Mouse (Mus musculus) myocyte (in vitro differentiated cells): ENCODE measurements around the gene Atp13a5.

Experiments used
- CEBPB ChIP-seq: IDR thresholded peaks from 2 replicates; pipeline ENCODE4 v1.6.1; 2011; ENCODE audit warnings: mild to moderate bottlenecking, moderate library complexity; ENCODE audit not compliant: poor library complexity, insufficient read depth, severe bottlenecking
- E2F4 ChIP-seq: IDR thresholded peaks from one replicate; pipeline ENCODE4 v1.6.1; 2011; ENCODE audit warnings: mild to moderate bottlenecking, control low read depth, moderate library complexity; ENCODE audit not compliant: insufficient read depth
- MAX ChIP-seq: IDR thresholded peaks from one replicate; pipeline ENCODE4 v1.6.1; 2011; ENCODE audit warnings: low read depth, mild to moderate bottlenecking, control low read depth
- MYOD1 ChIP-seq, 3 experiments: IDR thresholded peaks; one replicate each; pipeline ENCODE4 v1.6.1; 2011; ENCODE audit warnings: control low read depth in 2 of 3, low read depth in 2 of 3, mild to moderate bottlenecking in 2 of 3, moderate library complexity in 1 of 3; ENCODE audit not compliant: insufficient read length in 2 of 3, control insufficient read depth in 1 of 3
- MYOG ChIP-seq, 3 experiments: IDR thresholded peaks; one replicate each; pipeline ENCODE4 v1.6.1; 2011; ENCODE audit warnings: control low read depth in 2 of 3, low read depth in 2 of 3, mild to moderate bottlenecking in 2 of 3; ENCODE audit not compliant: insufficient read length in 2 of 3, control insufficient read depth in 1 of 3, insufficient read depth in 1 of 3
- POLR2A ChIP-seq: IDR thresholded peaks from one replicate; pipeline ENCODE4 v1.6.1; 2011; ENCODE audit warnings: low read depth, mild to moderate bottlenecking, control low read depth, moderate library complexity; ENCODE audit not compliant: insufficient read length
- POLR2AphosphoS2 ChIP-seq: IDR thresholded peaks from one replicate; pipeline ENCODE4 v1.6.1; 2011; ENCODE audit warnings: low read depth, control low read depth; ENCODE audit not compliant: insufficient read length
- REST ChIP-seq: IDR thresholded peaks from one replicate; pipeline ENCODE4 v1.6.1; 2011; ENCODE audit warnings: mild to moderate bottlenecking, control low read depth, moderate library complexity; ENCODE audit not compliant: insufficient read depth, insufficient read length
- SRF ChIP-seq: IDR thresholded peaks from one replicate; pipeline ENCODE4 v1.6.1; 2011; ENCODE audit warnings: low read depth; ENCODE audit not compliant: control insufficient read depth, insufficient read length
- TCF12 ChIP-seq: IDR thresholded peaks from one replicate; pipeline ENCODE4 v1.6.1; 2011; ENCODE audit warnings: mild to moderate bottlenecking, control low read depth; ENCODE audit not compliant: poor library complexity, insufficient read depth, severe bottlenecking
- USF1 ChIP-seq: IDR thresholded peaks from one replicate; pipeline ENCODE4 v1.6.1; 2011; ENCODE audit warnings: low read depth, mild to moderate bottlenecking, control low read depth, moderate library complexity

DNA sequence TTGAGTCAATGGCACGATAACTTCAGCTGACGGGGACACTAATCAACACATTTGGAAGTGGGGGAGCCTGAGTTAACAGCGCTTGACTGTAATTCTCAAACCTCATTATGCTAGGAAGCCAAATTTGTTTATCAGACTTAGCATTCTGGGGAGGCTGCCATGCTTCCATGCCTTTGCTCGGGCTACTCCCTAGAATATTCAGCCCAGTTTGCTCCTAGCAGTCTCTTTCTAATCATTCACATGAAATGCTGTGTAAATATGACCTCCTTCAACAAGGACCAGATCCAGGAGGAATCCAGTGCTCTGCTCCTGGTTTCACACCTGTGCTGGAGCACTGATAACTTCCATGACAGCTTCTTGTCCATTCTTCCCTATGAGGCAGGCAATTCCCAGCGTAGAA lies 47.6 kb downstream of the Atp13a5 start:
- TF ChIP-seq POLR2A (no peak), E2F4 (no peak), USF1 (no peak), MYOG (IDR thresholded peaks at IDR 0.05; ENCODE audit: control insufficient read depth in 1 of 3, insufficient read depth in 1 of 3, insufficient read length in 2 of 3, low read depth in 2 of 3) (no peak), TCF12 (no peak), MAX (no peak), CEBPB (no peak), SRF (no peak), POLR2AphosphoS2 (no peak), MYOD1 (IDR thresholded peaks at IDR 0.05; ENCODE audit: control insufficient read depth in 1 of 3, insufficient read length in 2 of 3, low read depth in 2 of 3) (no peak), REST (no peak)
